Mouse (Mus musculus): Measurements from ENCODE around the gene Cd80.
A peak's percentile ranks its signal among the peaks of the same experiment; 100 is the strongest.

Cd80 gene

GRCm38 (mm10) chr16:38450707-38451106 lies 4.7 kb upstream of the Cd80 start:
- no peak for DNase-seq

DNA sequence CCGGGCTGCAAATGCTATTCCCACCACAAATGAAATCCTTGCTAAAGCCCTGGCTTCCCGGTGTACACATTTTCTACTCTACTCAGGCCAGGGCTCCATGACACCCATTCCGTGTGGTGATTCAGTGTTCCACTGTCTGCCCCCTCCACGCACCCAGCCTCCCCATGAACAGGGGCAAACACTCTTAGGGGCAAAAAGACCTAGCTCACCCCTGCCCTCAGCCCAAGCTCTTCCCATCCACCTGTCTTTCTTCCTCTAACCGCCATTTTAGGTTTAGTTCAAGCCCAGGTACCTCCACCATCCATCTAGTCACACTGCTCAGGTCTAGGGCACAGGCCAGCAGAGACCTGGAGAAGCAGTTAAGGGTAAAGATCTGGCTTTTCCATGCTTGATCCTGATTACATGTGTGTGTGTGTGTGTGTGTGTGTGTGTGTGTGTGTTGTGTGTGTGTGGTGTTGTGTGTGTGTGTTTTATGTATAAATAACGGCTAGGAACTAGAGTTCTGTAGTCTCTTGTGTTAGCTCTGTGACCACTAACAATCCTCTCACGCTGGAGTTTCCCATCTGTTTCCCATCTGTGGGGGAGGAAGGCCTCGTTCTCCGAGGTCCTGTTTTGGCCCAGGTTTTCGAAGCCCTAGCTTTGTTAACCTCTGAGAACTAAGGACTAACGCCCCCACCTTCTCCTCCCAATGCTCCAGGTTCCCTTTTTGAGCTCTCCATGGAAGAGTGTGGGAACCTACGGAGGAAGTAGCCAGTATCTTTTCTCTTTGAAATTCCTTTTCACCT lies 3.7 kb upstream of the Cd80 start:
- DNase-seq, result peak; percentile 15

GRCm38 (mm10) chr16:38452442-38453202 lies 2.7 kb upstream of the Cd80 start, which contains the start of gene Adprh:
Gene Adprh (minus strand): TSS chr16:38452703.
- peak; percentile 97 for DNase-seq

GRCm38 (mm10) chr16:38453203-38453553 lies 2.2 kb upstream of the Cd80 start:
- no peak for DNase-seq

- no peak for DNase-seq
Measured at GRCm38 (mm10) chr16:38453952-38454351, 1.4 kb upstream of the Cd80 start.

DNA sequence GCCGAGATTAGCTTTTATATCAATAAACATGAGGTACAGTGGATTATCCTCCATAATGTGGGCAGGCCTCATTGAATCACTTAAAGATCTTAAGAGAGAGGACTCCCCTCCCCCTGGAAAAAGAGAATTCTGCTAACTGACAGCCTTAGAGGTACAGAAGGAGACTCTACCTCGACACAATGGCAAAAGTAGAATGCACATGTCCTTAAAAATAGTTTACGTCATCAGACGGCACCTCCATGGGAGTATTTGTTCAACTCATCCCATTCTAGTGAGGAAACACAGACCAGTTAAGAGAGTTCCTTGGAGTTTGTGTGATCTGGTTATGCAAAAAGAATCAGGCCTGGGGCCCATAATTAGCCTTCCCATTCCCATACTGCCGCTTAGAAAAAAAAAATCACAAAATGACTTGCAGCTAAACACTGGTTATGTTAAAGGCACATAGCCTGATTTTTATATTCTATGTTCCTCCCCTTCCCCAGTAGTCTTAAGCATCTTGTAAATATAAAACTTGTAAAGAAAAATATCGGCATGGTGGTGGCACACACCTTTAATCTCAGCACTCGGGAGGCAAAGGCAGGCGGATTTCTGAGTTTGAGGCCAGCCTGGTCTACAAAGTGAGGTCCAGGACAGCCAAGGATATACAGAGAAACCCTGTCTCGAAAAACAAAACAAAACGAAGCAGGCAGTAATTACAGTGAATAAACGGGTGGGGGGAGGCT lies 667 bp upstream of the Cd80 start:
- DNase-seq, result no peak

GRCm38 (mm10) chr16:38456812-38457567 lies 1.6 kb downstream of the Cd80 start:
- DNase-seq, result no peak

DNA sequence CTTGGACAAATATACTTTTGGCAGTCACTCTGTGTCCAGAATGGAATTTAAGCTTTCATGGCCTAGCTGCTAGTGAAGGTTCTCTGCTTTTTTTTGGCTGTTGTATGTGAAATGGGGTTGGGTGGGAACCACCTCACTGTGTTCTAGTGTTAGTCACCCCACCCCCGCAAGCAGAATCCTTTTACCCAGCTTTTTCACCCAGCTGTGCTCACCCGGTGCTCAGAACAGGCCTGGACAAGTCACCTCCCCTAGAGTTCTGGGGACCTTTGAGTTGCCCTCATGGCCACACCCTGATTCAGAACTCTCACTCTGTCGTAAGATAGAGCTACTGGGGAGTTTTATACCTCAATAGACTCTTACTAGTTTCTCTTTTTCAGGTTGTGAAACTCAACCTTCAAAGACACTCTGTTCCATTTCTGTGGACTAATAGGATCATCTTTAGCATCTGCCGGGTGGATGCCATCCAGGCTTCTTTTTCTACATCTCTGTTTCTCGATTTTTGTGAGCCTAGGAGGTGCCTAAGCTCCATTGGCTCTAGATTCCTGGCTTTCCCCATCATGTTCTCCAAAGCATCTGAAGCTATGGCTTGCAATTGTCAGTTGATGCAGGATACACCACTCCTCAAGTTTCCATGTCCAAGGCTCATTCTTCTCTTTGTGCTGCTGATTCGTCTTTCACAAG lies 3.4 kb downstream of the Cd80 start:
- no peak for DNase-seq

DNA sequence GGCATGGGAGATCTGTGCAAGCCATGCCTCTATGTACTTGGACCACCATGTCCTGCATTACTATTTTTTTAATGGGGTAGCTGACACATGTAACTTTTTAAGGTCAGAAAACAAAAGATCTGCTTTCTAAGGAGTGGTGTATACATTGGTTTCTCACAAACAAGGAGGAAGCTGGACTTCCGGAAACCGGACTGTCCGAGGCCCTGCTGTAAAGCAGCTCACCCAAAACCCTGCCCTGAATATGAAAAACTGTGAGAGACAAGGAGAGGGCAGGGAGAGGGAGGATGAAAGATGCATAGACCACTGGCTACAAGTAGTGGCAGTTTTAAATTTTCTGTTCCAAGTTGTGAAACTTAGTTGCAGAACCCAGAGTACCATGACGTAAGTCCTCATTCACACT lies 4.6 kb downstream of the Cd80 start:
- DNase-seq, result no peak

- DNase-seq, result no peak
Measured at GRCm38 (mm10) chr16:38461749-38462148, 6.4 kb downstream of the Cd80 start.

GRCm38 (mm10) chr16:38462161-38462560 lies 6.8 kb downstream of the Cd80 start:
- no peak for DNase-seq

DNA sequence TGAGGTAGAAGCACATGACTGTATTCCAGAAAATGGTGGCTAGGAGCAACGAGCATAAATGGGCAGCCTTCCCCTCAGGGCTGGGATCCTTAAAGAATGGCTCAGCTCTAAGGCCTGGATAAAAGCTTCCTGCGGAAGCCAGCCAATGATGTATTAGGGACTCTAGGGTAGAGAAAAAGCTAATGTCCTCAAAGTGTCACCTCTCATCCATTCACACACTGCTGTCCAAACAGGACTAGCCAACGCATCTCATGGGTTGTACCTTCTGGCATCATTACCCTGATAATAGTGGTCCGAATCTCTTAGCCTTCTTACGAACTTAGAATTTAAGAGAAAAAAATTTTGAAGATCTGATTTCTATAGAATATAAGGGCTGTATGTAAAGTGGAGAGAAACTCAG lies 7.9 kb downstream of the Cd80 start:
- DNase-seq, result no peak

GRCm38 (mm10) chr16:38466089-38466488 lies 10.7 kb downstream of the Cd80 start:
- no peak for DNase-seq

DNA sequence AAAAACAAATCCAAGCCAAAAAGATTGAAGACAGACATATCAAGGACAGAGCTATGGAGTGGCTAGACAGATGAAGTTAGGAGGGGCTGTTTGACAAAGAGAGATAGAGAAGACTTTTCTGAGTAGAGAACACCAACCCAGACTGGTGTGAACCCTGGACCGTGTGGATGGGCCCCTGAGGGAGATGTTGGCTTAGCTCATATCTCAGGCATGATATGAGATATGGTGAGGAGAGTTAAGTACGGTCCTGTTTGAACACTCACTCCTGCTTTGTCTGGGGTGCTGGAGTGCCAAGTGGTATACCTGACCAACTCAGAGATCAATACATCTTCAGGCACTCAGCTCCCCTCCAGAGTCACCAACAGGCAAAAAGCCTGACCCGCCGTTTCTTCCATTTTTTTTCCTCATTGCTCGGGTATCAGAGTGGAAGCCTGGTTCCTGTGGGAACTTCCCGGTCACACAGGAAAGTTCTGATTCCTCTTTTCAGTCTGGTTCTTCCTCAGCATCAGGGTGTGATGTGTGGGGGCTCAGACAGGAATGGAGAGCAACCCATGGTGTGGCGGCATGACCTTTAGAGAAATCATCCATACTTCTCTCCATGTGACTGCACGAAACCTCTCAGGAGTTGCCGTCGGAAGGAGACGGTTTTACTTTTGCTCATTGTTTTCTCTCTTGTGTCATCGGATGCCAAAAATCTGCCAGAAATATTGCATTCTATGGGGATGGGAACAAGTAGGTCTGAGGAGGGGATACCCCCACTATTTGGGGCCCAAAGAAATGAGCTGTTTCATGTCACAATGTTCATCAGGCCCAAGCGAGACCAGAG lies 11.9 kb downstream of the Cd80 start:
- no peak for DNase-seq

DNA sequence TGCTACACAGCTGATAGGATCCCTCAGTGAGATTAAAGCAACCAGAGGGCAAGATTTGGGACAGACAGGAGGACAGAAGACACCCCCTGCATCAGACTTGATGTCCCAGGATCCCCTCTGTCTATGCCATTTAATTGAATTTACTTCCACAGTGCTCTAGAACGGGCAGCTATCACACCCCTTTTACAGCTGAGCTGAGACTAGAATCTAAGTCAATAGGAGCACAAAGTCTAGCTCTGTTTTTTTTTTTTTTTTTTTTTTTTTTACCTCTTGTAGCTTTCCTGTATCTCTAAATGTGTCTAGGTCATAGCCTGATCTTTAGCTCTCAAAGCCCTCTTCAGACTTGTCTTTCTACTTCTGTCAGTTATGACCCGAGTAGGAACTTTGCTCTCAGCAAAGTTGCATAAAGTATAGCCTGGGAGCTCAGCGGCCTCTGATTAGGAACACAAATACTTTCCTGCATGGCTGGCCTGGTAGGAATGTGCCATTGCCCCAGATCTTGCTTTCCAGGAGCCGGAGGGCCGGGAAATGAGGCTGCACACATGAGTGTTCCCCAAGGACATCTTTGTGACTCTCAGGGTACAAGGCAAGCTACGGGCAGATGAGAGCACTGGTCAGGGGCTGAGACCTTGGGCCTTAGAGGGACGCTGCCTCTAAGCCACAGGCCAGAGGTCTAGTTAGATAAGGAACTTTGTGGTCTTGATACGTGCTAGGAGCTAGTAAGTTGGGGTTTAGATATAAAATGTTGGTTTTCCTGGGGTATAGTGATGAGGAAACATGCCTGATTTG lies 12.8 kb downstream of the Cd80 start:
- no peak for DNase-seq

- no peak for DNase-seq
Measured at GRCm38 (mm10) chr16:38468706-38469018, 13.3 kb downstream of the Cd80 start.

DNA sequence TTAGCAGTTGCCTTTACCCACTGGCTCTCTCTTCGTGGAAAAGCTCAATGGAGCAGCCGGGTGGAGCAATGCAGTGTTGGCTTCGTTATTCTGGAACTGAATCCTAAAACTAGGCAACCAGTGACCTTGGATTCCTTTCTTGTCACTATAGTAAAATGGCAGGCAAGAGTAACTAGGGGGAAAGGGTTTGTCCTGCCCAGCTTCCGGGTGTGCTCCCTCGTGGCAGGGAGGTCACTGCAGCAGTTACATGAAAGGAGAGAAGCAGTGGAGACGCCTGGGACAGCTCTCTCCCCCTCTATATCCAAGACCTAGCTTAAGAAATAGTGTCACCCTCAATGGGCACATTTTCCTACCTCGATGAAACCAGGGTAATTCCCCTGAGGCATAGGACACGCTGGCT lies 14.1 kb downstream of the Cd80 start:
- no peak for DNase-seq

DNA sequence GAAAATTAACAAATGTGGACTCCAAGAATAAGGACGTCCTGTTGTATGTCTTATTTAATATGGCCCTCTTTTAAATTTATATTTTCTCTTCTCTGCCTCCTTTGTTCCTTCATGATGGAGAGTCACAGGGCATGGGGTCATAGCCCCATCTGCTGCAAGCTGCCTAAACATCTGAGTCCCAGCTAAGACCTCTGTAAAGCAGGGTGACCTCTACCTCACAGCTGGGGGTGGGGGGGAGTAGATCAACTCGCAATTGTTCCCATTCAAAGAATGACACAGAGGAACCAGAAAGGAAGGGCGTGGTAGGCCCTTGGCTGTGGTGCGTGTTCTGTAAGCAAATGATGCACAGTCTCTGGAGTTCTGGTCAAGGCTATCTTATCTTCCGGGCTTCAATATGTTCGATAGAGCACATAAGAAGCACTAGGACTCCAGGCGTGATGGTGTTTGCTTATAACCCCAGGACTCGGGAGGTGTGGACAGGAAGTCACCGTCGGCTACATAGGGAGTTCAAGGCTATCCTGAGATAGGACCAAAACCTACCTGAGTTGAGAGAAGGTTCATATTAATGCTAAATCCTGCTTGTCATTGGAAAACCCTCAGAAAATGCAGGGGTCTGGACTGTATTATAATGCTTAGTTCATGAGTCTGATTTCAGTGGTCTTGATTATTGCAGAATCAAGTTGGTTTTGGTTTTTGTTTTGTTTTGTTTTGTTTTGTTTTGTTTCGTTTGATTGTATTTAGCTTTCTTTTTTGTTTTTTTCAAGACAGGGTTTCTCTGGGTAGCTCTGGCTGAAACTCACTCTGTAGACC lies 16.5 kb downstream of the Cd80 start:
- no peak for DNase-seq

DNA sequence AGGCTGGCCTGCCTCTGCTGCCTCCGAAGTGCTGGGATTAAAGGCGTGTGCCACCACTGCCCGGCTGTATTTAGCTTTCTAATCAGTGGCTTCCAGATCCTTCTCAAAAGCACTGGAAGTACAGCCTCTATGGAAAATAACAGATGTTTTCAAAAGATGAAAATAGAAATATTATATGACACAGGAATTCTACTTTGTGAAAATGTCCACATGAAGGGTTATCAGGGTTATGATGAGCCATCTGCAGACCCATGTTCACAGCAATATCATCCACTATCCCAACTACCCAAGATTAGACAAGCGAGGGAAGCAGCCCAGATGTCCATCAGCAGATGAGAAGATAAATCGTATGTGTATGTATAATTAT lies 17.1 kb downstream of the Cd80 start:
- no peak for DNase-seq

DNA sequence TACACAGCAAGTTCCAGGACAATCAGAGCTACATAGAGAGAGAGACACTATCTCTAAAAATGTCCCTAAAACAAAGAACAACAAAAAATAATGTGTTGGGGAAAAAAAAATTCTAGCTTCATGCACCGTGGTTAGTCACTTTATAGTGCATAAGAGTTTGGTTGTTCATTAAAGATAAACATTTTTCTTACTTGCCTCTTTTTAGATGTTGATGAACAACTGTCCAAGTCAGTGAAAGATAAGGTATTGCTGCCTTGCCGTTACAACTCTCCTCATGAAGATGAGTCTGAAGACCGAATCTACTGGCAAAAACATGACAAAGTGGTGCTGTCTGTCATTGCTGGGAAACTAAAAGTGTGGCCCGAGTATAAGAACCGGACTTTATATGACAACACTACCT lies 18.3 kb downstream of the Cd80 start:
- no peak for DNase-seq

Data from lung, postnatal 10 days (tissue).